Mouse (Mus musculus) MEL (cell line): ENCODE results near the gene Cetn4. TPM values are rescaled to one million over a fixed set of nuclear protein-coding genes. Genes with fewer than 3 reads are reported as not detected.
A peak's percentile ranks its signal among the peaks of the same experiment; 100 is the strongest.

Experiments
- DNase-seq: peaks from one replicate; pipeline ENCODE4 v3.0.0; 2011; ENCODE audit warnings: low read depth, low spot score
- H3K27ac ChIP-seq: 2 replicates; pipeline ENCODE4 v1.5.1; 2012; ENCODE audit warnings: low read depth, mild to moderate bottlenecking, control low read depth, low read length, moderate library complexity; ENCODE audit not compliant: control insufficient read depth
- H3K27me3 ChIP-seq, 2 experiments: fragments of 150-350 bp in 1 of 2; sonication (generic) in 1 of 2; 2 replicates each; pipeline ENCODE4 v1.6.1; 2012; ENCODE audit warnings: low read length in 2 of 2, mild to moderate bottlenecking in 2 of 2, improper control_type of control experiment in 1 of 2, moderate library complexity in 1 of 2; ENCODE audit not compliant: insufficient read depth in 2 of 2, control insufficient read depth in 1 of 2
- H3K36me3 ChIP-seq, 2 experiments: 2 replicates each; pipeline ENCODE4 v1.6.1; 2012 to 2014; ENCODE audit warnings: low read length in 2 of 2, improper control_type of control experiment in 1 of 2, inconsistent platforms in 1 of 2, mild to moderate bottlenecking in 1 of 2; ENCODE audit not compliant: insufficient read depth in 2 of 2, control insufficient read depth in 1 of 2
- H3K4me1 ChIP-seq, 2 experiments: fragments of 150-350 bp in 1 of 2; sonication (generic) in 1 of 2; 2 replicates each; pipeline ENCODE4 v1.6.1; 2012; ENCODE audit warnings: low read length in 2 of 2, improper control_type of control experiment in 1 of 2, mild to moderate bottlenecking in 1 of 2; ENCODE audit not compliant: insufficient read depth in 2 of 2, control insufficient read depth in 1 of 2
- H3K4me3 ChIP-seq, 2 experiments: fragments of 150-350 bp in 1 of 2; sonication (generic) in 1 of 2; 2 replicates each; pipeline ENCODE4 v1.5.1; 2012; ENCODE audit warnings: low read depth in 2 of 2, low read length in 2 of 2, mild to moderate bottlenecking in 2 of 2, moderate library complexity in 2 of 2, control low read depth in 1 of 2, improper control_type of control experiment in 1 of 2; ENCODE audit not compliant: control insufficient read depth in 1 of 2, insufficient read depth in 1 of 2
- H3K79me2 ChIP-seq: 2 replicates; pipeline ENCODE4 v1.6.1; 2012; ENCODE audit warnings: mild to moderate bottlenecking, low read length, moderate library complexity; ENCODE audit not compliant: control insufficient read depth, poor library complexity, insufficient read depth
- H3K9ac ChIP-seq: 2 replicates; pipeline ENCODE4 v1.6.1; 2012; ENCODE audit warnings: low read depth, mild to moderate bottlenecking, control low read depth, low read length, moderate library complexity; ENCODE audit not compliant: control insufficient read depth, poor library complexity, severe bottlenecking
- H3K9me3 ChIP-seq: fragments of 150-350 bp; sonication (generic); replicated peaks from 2 replicates; pipeline ENCODE4 v1.6.1; 2012; ENCODE audit warnings: mild to moderate bottlenecking, low read length, improper control_type of control experiment, moderate library complexity; ENCODE audit not compliant: insufficient read depth
- BHLHE40 ChIP-seq: IDR thresholded peaks from 2 replicates; pipeline ENCODE4 v1.6.1; 2012; ENCODE audit warnings: low read depth, mild to moderate bottlenecking, inconsistent platforms, low read length, improper control_type of control experiment, borderline replicate concordance
- CHD1 ChIP-seq: IDR thresholded peaks from 2 replicates; pipeline ENCODE4 v1.6.1; 2012; ENCODE audit warnings: low read depth, mild to moderate bottlenecking, inconsistent platforms, low read length, improper control_type of control experiment
- CTCF ChIP-seq, 3 experiments: IDR thresholded peaks in 2 of 3; conservative IDR thresholded peaks in 1 of 3; 2 replicates each; pipeline ENCODE4 v1.5.1; 2011 to 2012; ENCODE audit warnings: low read length in 3 of 3, low read depth in 2 of 3, mild to moderate bottlenecking in 2 of 3, improper control_type of control experiment in 1 of 3, inconsistent platforms in 1 of 3, mixed read lengths in 1 of 3, moderate library complexity in 1 of 3; ENCODE audit not compliant: control insufficient read depth in 1 of 3, insufficient read depth in 1 of 3, poor library complexity in 1 of 3, severe bottlenecking in 1 of 3
- E2F4 ChIP-seq: IDR thresholded peaks from 2 replicates; pipeline ENCODE4 v1.6.1; 2011; ENCODE audit warnings: low read depth, low read length, improper control_type of control experiment, borderline replicate concordance
- ELF1 ChIP-seq: IDR thresholded peaks from 2 replicates; pipeline ENCODE4 v1.6.1; 2014; ENCODE audit warnings: low read depth, mild to moderate bottlenecking, inconsistent platforms, low read length, improper control_type of control experiment, moderate library complexity
- EP300 ChIP-seq, 2 experiments: IDR thresholded peaks; 2 replicates each; pipeline ENCODE4 v1.6.1; 2011; ENCODE audit warnings: improper control_type of control experiment in 2 of 2, low read length in 2 of 2, low read depth in 1 of 2, mild to moderate bottlenecking in 1 of 2
- GABPA ChIP-seq: IDR thresholded peaks from 2 replicates; pipeline ENCODE4 v1.6.1; 2012; ENCODE audit warnings: low read depth, mild to moderate bottlenecking, inconsistent platforms, low read length, improper control_type of control experiment, moderate library complexity
- GATA1 ChIP-seq: IDR thresholded peaks from 2 replicates; pipeline ENCODE4 v1.6.1; 2011; ENCODE audit warnings: low read depth, low read length, improper control_type of control experiment
- JUND ChIP-seq: IDR thresholded peaks from 2 replicates; pipeline ENCODE4 v1.6.1; 2011; ENCODE audit warnings: low read depth, mild to moderate bottlenecking, improper control_type of control experiment, low read length
- KAT2A ChIP-seq: conservative IDR thresholded peaks from 2 replicates; pipeline ENCODE4 v1.6.1; 2012; ENCODE audit warnings: low read depth, low read length, improper control_type of control experiment, inconsistent platforms
- MAZ ChIP-seq: IDR thresholded peaks from 2 replicates; pipeline ENCODE4 v1.6.1; 2012; ENCODE audit warnings: low read depth, mild to moderate bottlenecking, inconsistent platforms, low read length, improper control_type of control experiment
- MEF2A ChIP-seq: IDR thresholded peaks from 2 replicates; pipeline ENCODE4 v1.6.1; 2014; ENCODE audit warnings: low read depth, mild to moderate bottlenecking, inconsistent platforms, low read length, improper control_type of control experiment; ENCODE audit not compliant: poor library complexity, insufficient replicate concordance, severe bottlenecking; ENCODE audit errors: extremely low read depth
- MYC ChIP-seq: IDR thresholded peaks from 2 replicates; pipeline ENCODE4 v1.6.1; 2011; ENCODE audit warnings: low read depth, mild to moderate bottlenecking, low read length, improper control_type of control experiment, moderate library complexity
- NELFE ChIP-seq: IDR thresholded peaks from 2 replicates; pipeline ENCODE4 v1.6.1; 2011; ENCODE audit warnings: low read depth, low read length, improper control_type of control experiment
- POLR2A ChIP-seq, 2 experiments: IDR thresholded peaks; 2 replicates each; pipeline ENCODE4 v1.6.1; 2011 to 2012; ENCODE audit warnings: low read length in 2 of 2, mild to moderate bottlenecking in 2 of 2, control low read depth in 1 of 2, improper control_type of control experiment in 1 of 2, low read depth in 1 of 2, moderate library complexity in 1 of 2; ENCODE audit not compliant: control insufficient read depth in 1 of 2, insufficient read depth in 1 of 2, poor library complexity in 1 of 2
- RAD21 ChIP-seq: IDR thresholded peaks from 2 replicates; pipeline ENCODE4 v1.6.1; 2011; ENCODE audit warnings: mild to moderate bottlenecking, low read depth, low read length, improper control_type of control experiment
- RCOR1 ChIP-seq: IDR thresholded peaks from 2 replicates; pipeline ENCODE4 v1.6.1; 2012; ENCODE audit warnings: low read depth, mild to moderate bottlenecking, inconsistent platforms, low read length, improper control_type of control experiment
- SIN3A ChIP-seq: IDR thresholded peaks from 2 replicates; pipeline ENCODE4 v1.6.1; 2012; ENCODE audit warnings: low read length, improper control_type of control experiment, inconsistent platforms
- SMC3 ChIP-seq: IDR thresholded peaks from 2 replicates; pipeline ENCODE4 v1.6.1; 2011; ENCODE audit warnings: low read depth, low read length, improper control_type of control experiment
- TAL1 ChIP-seq: IDR thresholded peaks from 2 replicates; pipeline ENCODE4 v1.6.1; 2012; ENCODE audit warnings: mild to moderate bottlenecking, inconsistent platforms, low read length, moderate library complexity, mixed read lengths
- TBP ChIP-seq: IDR thresholded peaks from 2 replicates; pipeline ENCODE4 v1.8.0; 2011; ENCODE audit warnings: low read depth, low read length, improper control_type of control experiment
- USF2 ChIP-seq, 2 experiments: IDR thresholded peaks; 2 replicates each; pipeline ENCODE4 v1.6.1; 2011 to 2012; ENCODE audit warnings: improper control_type of control experiment in 2 of 2, low read length in 2 of 2, borderline replicate concordance in 1 of 2, inconsistent platforms in 1 of 2, low read depth in 1 of 2, mild to moderate bottlenecking in 1 of 2; ENCODE audit not compliant: insufficient read depth in 1 of 2
- ZKSCAN1 ChIP-seq: IDR thresholded peaks from 2 replicates; pipeline ENCODE4 v1.6.1; 2012; ENCODE audit warnings: low read depth, mild to moderate bottlenecking, inconsistent platforms, low read length, improper control_type of control experiment, moderate library complexity
- ZNF384 ChIP-seq: IDR thresholded peaks from 2 replicates; pipeline ENCODE4 v1.6.1; 2012; ENCODE audit warnings: low read depth, mild to moderate bottlenecking, inconsistent platforms, low read length, improper control_type of control experiment
- polyA plus RNA-seq, 2 experiments: library from polyadenylated mRNA; stranded (reverse) in 1 of 2; unstranded in 1 of 2; fragments of >175 nt in 1 of 2; fragments of >200 nt in 1 of 2; gene quantifications; 2 replicates each; pipeline versions ENCODE4 v1.2.1 to v1.2.4; 2012; ENCODE audit warnings: low replicate concordance in 2 of 2, low read depth in 1 of 2; ENCODE audit not compliant: insufficient read length in 2 of 2, insufficient read depth in 1 of 2, missing spikeins in 1 of 2
- total RNA-seq: library from RNA; depleted of rRNA; stranded (reverse); fragments of 300-350 nt; gene quantifications from 2 replicates; pipeline ENCODE4 v1.2.3, GENCODE M21; 2012

Cetn4 gene
- total and polyA plus RNA-seq, 3 experiments, result 0.85 to 3.8 TPM; not detected in 1

DNA sequence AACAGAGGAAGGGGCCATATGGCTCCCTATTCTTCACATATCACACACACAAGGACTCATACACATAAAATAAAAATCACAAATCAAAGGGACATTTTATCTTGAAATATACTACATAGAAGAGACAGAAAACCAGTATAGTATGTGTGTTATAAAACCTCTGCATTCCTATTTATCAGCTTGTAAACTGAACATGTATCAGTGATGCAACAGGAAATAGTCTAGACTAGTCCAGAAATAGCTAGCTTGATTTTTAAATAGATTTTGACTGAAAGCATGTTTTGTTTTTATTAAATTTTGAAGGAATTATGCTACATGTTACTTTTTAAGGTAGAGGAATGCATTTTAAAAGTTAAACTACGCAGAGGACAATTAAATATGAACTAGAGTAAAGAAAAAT is 17.5 kb upstream of the Cetn4 start:
- Histone ChIP-seq H3K79me2 (no peaks in the 10 kb centered on the region), H3K4me3 (no peak overlapping the region), H3K27ac (no peak overlapping the region), H3K9me3 (no peaks in the 10 kb centered on the region), H3K9ac (no peak overlapping the region), H3K36me3 (peaks cover 0 to 49% of the 10 kb centered on the region in 2 experiments; a peak in 2 of 4 replicates), H3K4me1 (peaks cover 26 to 44% of the 10 kb centered on the region in 2 experiments), H3K27me3 (no peaks in the 10 kb centered on the region)
- TF ChIP-seq CHD1, result no peak
- TF ChIP-seq ZNF384, result no peak
- TF ChIP-seq ELF1, result no peak
- TF ChIP-seq EP300 (IDR thresholded peaks at IDR 0.05; ENCODE audit: low read depth in 1 of 2, low read length in 2 of 2), result no peak
- no peak for TF ChIP-seq JUND
- TF ChIP-seq ZKSCAN1, result no peak
- TF ChIP-seq SIN3A, result no peak
- TF ChIP-seq KAT2A, result no peak
- TF ChIP-seq MEF2A, result no peak
- no peak for TF ChIP-seq GABPA
- TF ChIP-seq RAD21, result no peak
- no peak for TF ChIP-seq MYC
- TF ChIP-seq POLR2A (IDR thresholded peaks at IDR 0.05; ENCODE audit: control insufficient read depth in 1 of 2, insufficient read depth in 1 of 2, low read depth in 1 of 2, low read length in 2 of 2, poor library complexity in 1 of 2), result no peak
- no peak for TF ChIP-seq SMC3
- no peak for TF ChIP-seq MAZ
- no peak for TF ChIP-seq TAL1
- TF ChIP-seq NELFE, result no peak
- no peak for TF ChIP-seq USF2 (IDR thresholded peaks at IDR 0.05; ENCODE audit: borderline replicate concordance in 1 of 2, insufficient read depth in 1 of 2, low read depth in 1 of 2, low read length in 2 of 2)
- no peak for TF ChIP-seq BHLHE40
- no peak for TF ChIP-seq TBP
- DNase-seq, result no peak

- DNase-seq, result no peak
- TF ChIP-seq E2F4, result no peak
- peak; percentile 85 for TF ChIP-seq RCOR1
- TF ChIP-seq CTCF (IDR thresholded peaks at IDR 0.05 in 2 of 3, conservative IDR thresholded peaks at IDR 0.05 in 1 of 3; ENCODE audit: control insufficient read depth in 1 of 3, insufficient read depth in 1 of 3, low read depth in 2 of 3, low read length in 3 of 3, poor library complexity in 1 of 3, severe bottlenecking in 1 of 3), result no peak
- TF ChIP-seq EP300 (IDR thresholded peaks at IDR 0.05; ENCODE audit: low read depth in 1 of 2, low read length in 2 of 2), result peak in 1 of 2 experiments; percentile 26; a peak in 1 of 4 replicates
- 0 out of 2 replicates have a peak, but pooled peaks have one; percentile 9 for TF ChIP-seq GATA1
- Histone ChIP-seq H3K4me3 (no peak overlapping the region), H3K27ac (no peak overlapping the region), H3K9ac (no peak overlapping the region), H3K27me3 (no peaks in the 10 kb centered on the region), H3K79me2 (no peaks in the 10 kb centered on the region), H3K4me1 (peaks cover 26 to 44% of the 10 kb centered on the region in 2 experiments), H3K9me3 (no peaks in the 10 kb centered on the region), H3K36me3 (peaks cover 0 to 48% of the 10 kb centered on the region in 2 experiments; a peak in 2 of 4 replicates)
Observed at GRCm38 (mm10) chr3:37328489-37328888, 16.0 kb upstream of the Cetn4 start.
